Mouse (Mus musculus): ENCODE measurements around the gene Gm20388.

The Gm20388 gene

GRCm38 (mm10) chr8:123860386-123860785, 3949.7 kb downstream of the Gm20388 start:
- DNase-seq (ENCODE audit: low read depth, low spot score), result no peak

GRCm38 (mm10) chr8:123865786-123866185, 3955.1 kb downstream of the Gm20388 start:
- no peak for DNase-seq (ENCODE audit: low read depth, low spot score)

GRCm38 (mm10) chr8:123866971-123867370, 3956.3 kb downstream of the Gm20388 start:
- DNase-seq (ENCODE audit: low read depth, low spot score), result no peak

- DNase-seq (ENCODE audit: low read depth, low spot score), result no peak
Observed at GRCm38 (mm10) chr8:123872048-123872447, 3961.4 kb downstream of the Gm20388 start.

GRCm38 (mm10) chr8:123873364-123873763, 3962.7 kb downstream of the Gm20388 start:
- DNase-seq (ENCODE audit: low read depth, low spot score), result no peak

GRCm38 (mm10) chr8:123874324-123874723, 3963.7 kb downstream of the Gm20388 start:
- DNase-seq (ENCODE audit: low read depth, low spot score), result no peak

GRCm38 (mm10) chr8:123877865-123878264, 3967.2 kb downstream of the Gm20388 start:
- no peak for DNase-seq (ENCODE audit: low read depth, low spot score)

- DNase-seq (ENCODE audit: low read depth, low spot score), result no peak
Observed at GRCm38 (mm10) chr8:123880271-123880670, 3969.6 kb downstream of the Gm20388 start.

GRCm38 (mm10) chr8:123880821-123881350, 3970.2 kb downstream of the Gm20388 start:
- DNase-seq (ENCODE audit: low read depth, low spot score), result no peak

- no peak for DNase-seq (ENCODE audit: low read depth, low spot score)
Observed at GRCm38 (mm10) chr8:123882412-123882811, 3971.8 kb downstream of the Gm20388 start.

GRCm38 (mm10) chr8:123883094-123883493, 3972.5 kb downstream of the Gm20388 start:
- no peak for DNase-seq (ENCODE audit: low read depth, low spot score)

GRCm38 (mm10) chr8:123884721-123885565, 3974.3 kb downstream of the Gm20388 start:
- DNase-seq (ENCODE audit: low read depth, low spot score), result no peak

- no peak for DNase-seq (ENCODE audit: low read depth, low spot score)
Observed at GRCm38 (mm10) chr8:123887163-123887562, 3976.5 kb downstream of the Gm20388 start.

- no peak for DNase-seq (ENCODE audit: low read depth, low spot score)
Observed at GRCm38 (mm10) chr8:123887956-123888355, 3977.3 kb downstream of the Gm20388 start.

GRCm38 (mm10) chr8:123889797-123890196, 3979.2 kb downstream of the Gm20388 start:
- DNase-seq (ENCODE audit: low read depth, low spot score), result no peak

- no peak for DNase-seq (ENCODE audit: low read depth, low spot score)
Observed at GRCm38 (mm10) chr8:123891271-123891670, 3980.6 kb downstream of the Gm20388 start.

GRCm38 (mm10) chr8:123891883-123892585, 3981.4 kb downstream of the Gm20388 start:
- DNase-seq (ENCODE audit: low read depth, low spot score), result no peak

- DNase-seq (ENCODE audit: low read depth, low spot score), result no peak
Observed at GRCm38 (mm10) chr8:123892586-123893155, 3982.0 kb downstream of the Gm20388 start.

GRCm38 (mm10) chr8:123893413-123893812, 3982.8 kb downstream of the Gm20388 start:
- no peak for DNase-seq (ENCODE audit: low read depth, low spot score)

GRCm38 (mm10) chr8:123894502-123895097, 3984.0 kb downstream of the Gm20388 start, which contains the start of gene Acta1:
TSS of gene Acta1 (minus strand) at chr8:123894751.
- no peak for DNase-seq (ENCODE audit: low read depth, low spot score)

- DNase-seq (ENCODE audit: low read depth, low spot score), result no peak
Observed at GRCm38 (mm10) chr8:123895230-123895629, 3984.6 kb downstream of the Gm20388 start.

All from CD4-positive helper T cell, adult 2 months (primary cell).